Mouse (Mus musculus) left cerebral cortex, adult 18-20 months (tissue): ENCODE measurements around the gene Pnkd. TPM values are rescaled to one million over a fixed set of nuclear protein-coding genes. Genes with fewer than 3 reads are reported as not detected.
A peak's percentile ranks its signal among the peaks of the same experiment; 100 is the strongest.
"Not testable (repeated sequence)": the region's sequence is repeated elsewhere in the genome, so short reads cannot be mapped to it uniquely, and the experiment has no call there.

Experiments used
- DNase-seq, 2 experiments: peaks; one replicate each; pipeline ENCODE4 v3.0.0; 2021 to 2022; ENCODE audit warnings: low spot score in 2 of 2, mixed read lengths in 1 of 2
- total RNA-seq, 2 experiments: library from RNA; stranded (reverse); gene quantifications; 2 replicates each; pipeline ENCODE4 v1.2.3; 2021

Pnkd gene
- total RNA-seq, 2 experiments from 2014 or later = 179 TPM

DNA sequence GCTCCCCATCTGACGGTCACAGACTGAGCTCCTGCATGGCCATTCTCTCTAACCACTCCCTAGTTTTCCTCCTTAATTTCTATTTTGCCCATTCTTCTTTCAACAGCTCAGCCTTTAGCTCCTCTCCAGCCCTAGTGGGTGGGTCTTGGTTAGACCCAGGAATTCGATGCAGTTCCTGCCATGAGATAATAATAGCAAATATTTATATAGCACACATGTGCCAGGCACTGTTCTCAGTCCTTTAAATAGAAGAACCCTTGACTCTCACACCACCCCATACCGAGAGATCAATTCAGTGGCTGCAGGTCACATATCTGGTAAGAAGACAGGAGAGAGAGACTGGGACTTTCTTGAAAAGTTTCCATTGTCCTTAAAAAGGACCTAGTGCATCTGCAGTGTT, 36.7 kb downstream of the Pnkd start:
- no peak for DNase-seq

DNA sequence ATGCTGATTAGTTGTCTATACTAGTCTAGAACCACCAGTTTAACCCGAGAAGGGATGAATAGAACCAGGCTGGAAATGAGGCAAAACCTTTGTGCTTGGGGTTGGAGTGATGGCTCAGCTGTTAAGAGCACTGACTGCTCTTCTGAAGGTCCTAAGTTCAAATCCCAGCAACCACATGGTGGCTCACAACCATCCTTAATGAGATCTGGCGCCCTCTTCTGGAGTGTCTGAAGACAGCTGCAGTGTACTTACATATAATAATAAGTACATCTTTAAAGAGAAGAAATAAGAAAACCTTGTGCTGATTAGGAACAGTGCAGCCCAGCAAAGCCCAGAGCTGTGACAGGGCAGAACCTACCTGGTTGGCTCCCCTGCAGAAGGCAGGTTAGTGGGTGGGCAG, 42.2 kb downstream of the Pnkd start:
- DNase-seq = not testable (repeated sequence)

- no peak for DNase-seq
Measured at GRCm38 (mm10) chr1:74329899-74330431, 45.2 kb downstream of the Pnkd start.

GRCm38 (mm10) chr1:74331046-74331681, 46.4 kb downstream of the Pnkd start:
- DNase-seq = no peak

DNA sequence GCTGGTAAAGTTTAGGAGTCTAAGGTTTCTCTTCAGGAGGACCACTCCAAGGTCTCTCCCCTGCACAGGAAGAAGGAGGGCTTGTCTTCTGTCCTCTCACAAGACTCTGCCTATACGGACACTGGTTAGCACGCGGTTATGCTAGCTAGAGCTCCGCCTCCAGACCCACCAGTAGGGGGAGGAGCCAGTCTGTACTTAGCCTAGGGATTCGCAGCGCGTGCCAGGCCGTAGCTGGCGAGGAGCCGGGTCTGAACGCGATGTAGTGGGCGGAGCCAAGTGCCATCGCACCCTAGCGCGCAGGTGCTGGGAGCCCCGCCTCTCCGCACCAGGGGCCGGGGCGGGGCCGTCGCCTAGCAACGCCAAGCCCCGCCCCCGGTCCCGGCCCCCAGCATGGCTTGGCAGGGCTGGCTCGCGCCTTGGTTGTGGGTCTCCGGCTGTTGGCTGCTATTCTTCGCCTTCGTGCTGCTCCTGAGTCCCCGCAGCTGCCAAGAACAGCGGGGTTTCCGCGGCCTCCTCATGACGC, 47.6 kb downstream of the Pnkd start:
- peak; percentile 96 for DNase-seq

GRCm38 (mm10) chr1:74332930-74333329, 48.2 kb downstream of the Pnkd start:
- no peak for DNase-seq

- no peak for DNase-seq
Measured at GRCm38 (mm10) chr1:74334607-74335006, 49.9 kb downstream of the Pnkd start.

DNA sequence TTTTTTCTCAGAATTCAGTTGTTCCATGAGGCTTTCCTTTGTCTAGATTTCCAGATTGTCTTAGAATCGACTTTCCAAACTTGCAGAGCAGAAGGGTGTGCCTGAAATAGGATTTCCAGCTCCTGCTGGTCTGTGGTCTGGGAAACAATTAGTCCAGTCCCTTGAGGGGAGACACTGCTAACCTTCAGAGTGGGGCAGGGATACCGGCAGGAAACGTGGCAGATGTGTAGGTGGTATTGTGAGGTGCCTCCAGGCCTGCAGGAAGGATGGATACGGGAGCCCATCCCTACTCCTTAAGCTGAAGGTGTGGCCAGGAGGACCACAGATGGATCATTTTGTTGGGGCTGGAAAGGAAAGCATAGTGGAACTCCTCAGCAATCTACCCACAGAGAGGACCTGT, 50.3 kb downstream of the Pnkd start:
- no peak for DNase-seq

- DNase-seq = no peak
Measured at GRCm38 (mm10) chr1:74335436-74336170, 50.9 kb downstream of the Pnkd start.

DNA sequence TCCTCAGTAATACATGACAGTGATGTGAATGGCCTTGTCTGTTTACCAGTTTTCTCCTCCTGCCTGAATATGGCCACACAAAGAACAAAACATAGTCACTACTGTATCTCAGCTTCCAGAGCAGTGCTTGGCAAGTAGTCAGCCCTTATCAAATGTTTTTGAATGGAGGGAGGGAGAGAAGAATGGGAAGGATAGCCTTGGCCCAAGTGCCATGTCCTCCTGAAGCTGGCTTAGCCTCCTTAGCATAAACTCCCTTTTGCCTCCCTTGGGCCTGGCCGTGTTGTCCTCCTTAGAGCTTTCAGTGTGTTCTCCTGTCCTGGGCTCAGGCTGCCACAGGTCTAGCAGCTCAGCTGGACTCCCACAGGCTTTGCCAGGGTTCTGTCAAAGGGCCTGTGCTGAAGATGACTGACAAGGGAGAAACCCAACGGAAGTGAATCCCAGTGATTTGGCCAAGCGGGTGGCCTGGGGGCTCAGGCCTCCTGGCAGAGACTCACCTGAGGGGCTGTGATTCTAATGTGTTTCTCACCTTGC, 52.6 kb downstream of the Pnkd start:
- DNase-seq = no peak

DNA sequence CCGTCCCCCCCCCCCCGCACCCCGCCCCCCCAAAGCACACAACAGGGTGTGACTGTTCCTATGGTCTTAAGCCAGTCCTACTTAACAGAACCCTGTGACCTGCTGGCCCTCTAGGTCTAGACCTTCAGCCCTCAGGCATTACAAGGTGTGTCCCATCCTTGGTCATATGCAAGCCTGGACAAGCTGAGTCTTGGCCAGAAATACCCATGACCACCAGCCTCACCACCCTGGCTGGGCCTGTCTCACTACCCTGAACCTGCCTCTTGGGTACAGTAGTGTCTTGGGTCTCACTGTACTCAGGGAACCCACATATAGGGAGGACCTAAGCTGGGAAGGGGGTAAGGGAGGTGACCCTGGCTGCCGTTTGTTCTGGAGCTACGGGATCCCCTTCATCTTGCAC, 53.3 kb downstream of the Pnkd start:
- no peak for DNase-seq

- no peak for DNase-seq
Measured at GRCm38 (mm10) chr1:74338626-74339025, 53.9 kb downstream of the Pnkd start.

- no peak for DNase-seq
Measured at GRCm38 (mm10) chr1:74339917-74340316, 55.2 kb downstream of the Pnkd start.

DNA sequence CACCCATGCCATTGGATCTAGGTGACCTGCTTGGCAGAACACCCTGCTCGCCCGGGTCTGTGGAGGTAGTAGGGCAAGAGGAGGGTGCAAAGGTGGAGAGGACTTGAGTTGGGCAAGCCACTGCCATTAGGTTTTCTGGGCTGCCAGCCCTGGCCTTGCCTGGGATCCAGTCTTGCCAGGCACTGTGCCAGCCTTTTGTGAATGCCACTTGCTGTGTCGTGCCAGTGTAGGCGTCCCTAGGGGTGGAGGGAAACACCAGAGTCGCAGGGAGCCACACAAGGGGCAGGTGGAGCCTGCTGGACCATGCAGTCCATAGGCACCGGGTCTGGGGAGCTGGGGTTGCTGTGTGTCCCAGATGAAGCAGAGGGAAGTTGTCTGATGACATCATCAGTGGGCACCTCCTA, 55.6 kb downstream of the Pnkd start:
- peak; percentile 53 to 57 for DNase-seq

- not testable (repeated sequence) for DNase-seq
Measured at GRCm38 (mm10) chr1:74340992-74341391, 56.3 kb downstream of the Pnkd start.

GRCm38 (mm10) chr1:74341898-74342297, 57.2 kb downstream of the Pnkd start:
- no peak for DNase-seq

DNA sequence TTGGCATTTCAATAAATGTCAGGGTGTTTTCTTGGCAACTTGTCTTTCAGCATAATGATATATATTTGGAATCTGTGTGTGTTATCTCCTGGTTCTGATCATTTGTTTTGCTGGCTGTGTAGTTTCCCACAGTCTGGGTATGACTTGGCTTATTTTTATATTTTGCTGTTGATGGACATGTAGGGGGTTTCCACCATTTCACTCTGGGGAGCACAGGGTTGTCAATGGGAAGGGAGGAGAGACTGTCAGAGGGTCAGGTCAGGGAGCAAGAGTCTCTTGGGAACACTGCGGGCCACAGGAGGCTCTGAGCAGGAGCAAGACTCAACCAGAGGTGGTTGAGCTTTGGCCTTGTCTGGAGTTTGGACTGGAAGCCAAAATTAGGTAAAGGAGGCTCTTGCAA, 57.6 kb downstream of the Pnkd start:
- no peak for DNase-seq

DNA sequence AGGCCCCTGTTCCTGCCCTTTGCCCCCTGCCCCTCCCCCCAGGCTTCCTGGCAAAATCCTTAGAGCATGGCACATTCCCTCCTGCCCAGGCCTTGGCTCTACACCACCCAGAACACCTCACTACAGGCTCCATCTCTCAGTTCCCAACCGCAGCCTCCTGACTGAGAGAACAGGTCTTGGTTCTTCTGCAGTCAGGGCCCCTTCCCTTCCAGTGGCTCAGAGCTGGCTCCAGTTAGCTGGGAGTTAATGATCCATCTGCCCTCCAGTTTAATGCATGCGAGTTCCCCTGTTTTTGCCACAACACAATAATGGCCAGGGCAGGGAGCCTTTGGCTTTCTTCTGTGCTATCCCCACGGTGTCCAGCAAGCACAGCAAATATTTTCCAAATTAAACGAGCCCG, 58.4 kb downstream of the Pnkd start:
- DNase-seq = no peak

DNA sequence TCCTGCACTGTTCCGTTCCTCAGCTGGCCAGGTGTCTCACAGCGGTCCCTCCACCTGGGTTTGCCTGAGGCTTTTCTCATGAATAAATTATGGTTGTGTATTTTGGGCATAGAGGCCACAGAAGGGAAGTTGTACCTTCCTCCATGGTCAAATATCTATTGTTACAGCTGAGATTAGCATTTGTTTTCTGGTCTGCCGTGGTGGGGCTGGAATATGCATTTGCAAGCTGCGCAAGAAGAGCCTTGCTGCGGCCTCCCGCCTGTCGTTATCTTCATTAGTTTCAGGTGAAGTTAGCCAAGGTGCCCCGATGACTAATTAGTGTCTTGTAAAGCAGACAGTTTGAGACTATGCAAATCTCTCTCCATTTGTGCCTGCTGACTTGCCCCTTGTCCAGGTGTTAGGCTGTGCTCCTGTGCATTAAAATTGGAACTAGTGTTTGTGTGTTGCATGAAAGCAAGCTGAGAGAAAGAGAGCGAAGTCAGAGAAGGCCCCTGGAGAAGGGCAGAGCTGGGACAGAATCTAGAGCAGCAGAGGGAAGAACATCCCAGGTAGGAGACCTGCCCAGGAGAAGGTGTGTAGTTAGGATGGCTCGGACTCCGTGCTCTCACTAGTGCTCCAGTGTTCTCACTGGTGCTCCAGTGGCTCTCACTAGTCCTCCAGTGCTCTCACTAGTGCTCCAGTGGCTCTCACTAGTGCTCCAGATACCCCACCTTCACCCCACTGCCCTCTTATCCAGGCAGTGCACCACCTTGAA, 59.6 kb downstream of the Pnkd start:
- DNase-seq = no peak

- DNase-seq = no peak
Measured at GRCm38 (mm10) chr1:74351185-74351769, 66.5 kb downstream of the Pnkd start.

DNA sequence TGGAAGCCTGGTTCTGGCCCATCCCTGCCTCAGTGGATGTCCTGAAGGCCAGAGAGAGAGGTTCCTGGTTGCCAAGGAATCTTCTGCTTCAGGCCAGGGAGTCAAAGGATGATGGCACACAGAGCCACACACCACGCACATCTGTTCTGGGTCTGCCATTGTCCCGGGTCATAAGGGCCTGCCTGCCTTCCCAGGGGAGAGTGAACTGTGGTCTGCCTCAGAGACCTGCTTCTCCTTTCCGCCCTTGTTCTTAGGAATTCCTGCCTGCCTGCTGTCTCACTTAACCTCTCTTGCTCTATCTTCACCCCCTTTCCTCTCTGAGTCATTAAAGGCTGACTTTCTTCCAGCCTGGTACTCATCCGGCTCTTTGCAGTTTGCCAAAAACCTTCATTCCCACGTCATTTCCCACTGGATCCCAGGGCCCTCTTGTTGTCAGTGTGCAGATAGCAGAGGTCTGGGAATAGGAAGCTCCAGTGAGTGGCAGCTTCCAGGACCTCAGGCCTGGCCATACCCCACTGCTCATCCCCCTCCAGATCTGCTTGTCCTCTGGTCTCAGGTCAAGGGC, 67.9 kb downstream of the Pnkd start:
- no peak for DNase-seq
